Mouse (Mus musculus) kidney, adult 2 months (tissue): ENCODE results near the gene Elf5.

ENCODE experiments used
- CTCF ChIP-seq: fragments of 200-500 bp; conservative IDR thresholded peaks from 2 replicates; pipeline ENCODE4 v1.5.1; 2011; ENCODE audit warnings: low read depth, mild to moderate bottlenecking, control low read depth, low read length, moderate library complexity, mixed read lengths; ENCODE audit not compliant: insufficient read depth, insufficient read length
- POLR2A ChIP-seq: fragments of 200-500 bp; IDR thresholded peaks from one replicate; pipeline ENCODE4 v1.6.1; 2011; ENCODE audit warnings: low read depth, low read length, control low read depth

- TF ChIP-seq POLR2A (no peak), CTCF (no peak)
These were observed 53.0 kb downstream of the Elf5 start for GRCm38 (mm10) chr2:103464524-103464923.
